Mouse (Mus musculus) 3134 (cell line): ENCODE results near the gene Samd5.

Source experiments
- DNase-seq: peaks from one replicate; pipeline ENCODE4 v3.0.0-alpha.2; 2011; ENCODE audit warnings: low spot score; ENCODE audit not compliant: insufficient read length; ENCODE audit errors: extremely low read depth

The Samd5 gene

DNA sequence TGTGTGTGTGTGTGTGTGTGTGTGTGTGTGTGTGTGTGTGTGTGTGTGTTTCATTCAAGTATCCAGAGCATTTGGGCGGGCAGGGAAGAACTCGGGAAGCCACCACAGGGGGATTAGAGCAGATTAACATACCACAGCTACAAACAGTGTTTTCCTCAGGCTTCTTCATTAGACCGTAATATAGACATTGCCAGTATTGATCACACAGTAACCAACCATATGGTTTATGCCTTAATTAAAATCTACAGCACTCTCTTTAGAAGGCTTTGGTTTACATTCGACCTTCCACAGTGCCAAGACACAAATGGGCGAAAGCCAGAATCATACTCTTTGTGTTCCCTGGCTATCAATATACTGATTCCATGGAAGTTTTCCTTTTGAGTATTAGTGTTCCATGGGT lies 22.1 kb downstream of the Samd5 start:
- DNase-seq = no peak

DNA sequence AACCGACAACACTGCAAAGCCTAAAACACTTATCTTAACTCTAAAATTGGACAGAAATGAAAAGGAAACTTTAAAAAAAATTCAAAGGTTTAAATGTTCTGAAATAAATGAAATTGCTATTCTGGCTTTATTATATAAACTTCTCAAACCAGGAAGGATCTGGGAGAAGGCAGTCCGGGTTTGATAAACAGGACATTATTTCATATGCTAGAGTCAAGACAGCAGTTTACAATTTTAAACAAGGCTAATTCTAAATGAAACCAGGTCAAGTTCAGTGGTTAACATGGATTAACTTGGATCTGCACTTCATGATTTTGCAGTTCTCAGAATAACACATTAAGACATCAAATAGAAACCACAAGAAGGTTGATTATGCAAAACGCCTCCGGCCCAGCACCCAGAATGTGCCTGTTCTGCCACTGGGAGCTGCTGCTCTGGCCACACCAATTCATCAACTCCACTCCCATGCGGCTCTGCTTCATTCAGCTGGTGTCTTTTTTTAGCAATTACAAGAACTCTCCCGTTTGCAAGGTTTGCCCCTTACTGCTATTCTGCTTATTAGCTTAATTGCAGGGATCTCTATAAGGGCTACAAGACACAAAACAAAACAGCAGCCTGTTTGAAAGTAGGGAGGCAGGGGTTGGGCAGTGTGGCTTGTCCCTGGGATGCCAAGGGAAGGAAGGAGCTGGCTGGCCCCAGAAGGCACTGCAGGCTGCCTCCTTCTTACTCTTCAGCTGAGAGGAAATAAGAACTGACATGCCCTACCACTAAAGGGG lies 24.8 kb downstream of the Samd5 start:
- no peak for DNase-seq

DNA sequence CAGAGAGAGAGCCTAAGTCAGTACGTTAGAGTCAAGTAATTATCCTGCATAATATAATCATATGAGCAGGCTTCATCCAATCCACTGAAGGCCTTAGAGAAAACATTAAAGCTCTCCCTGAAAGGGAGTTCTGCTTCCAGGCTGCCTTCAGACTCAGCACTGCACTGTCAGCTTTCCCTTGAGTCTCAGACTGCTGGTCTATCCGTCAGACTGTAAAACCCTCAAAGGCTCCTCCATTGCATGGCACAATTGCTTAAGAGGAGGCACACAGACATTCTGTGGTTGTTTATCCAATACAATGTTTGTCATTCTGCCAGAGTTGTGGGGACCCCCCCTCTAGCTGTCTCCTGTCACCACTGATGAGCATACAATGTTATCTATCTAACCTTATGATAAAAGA lies 26.5 kb downstream of the Samd5 start:
- no peak for DNase-seq

DNA sequence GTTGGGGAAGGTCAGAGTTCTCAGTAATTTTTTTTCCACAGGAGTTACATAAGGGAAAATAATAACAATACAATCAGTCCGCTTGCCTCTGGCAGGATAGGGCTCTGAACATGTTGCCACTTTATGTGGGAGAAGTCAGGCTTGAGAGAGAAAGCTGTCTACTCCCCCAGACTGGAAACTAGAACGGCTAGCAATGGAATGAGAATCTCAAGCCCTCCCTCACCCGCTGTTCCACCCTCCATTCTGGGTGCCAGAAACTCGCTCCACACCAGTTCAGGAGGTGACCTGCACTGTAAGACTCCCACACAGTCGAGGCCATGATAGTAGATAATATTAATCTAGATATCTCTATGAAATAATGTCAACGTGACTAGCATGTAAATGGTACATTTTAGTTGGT lies 27.3 kb downstream of the Samd5 start:
- no peak for DNase-seq

DNA sequence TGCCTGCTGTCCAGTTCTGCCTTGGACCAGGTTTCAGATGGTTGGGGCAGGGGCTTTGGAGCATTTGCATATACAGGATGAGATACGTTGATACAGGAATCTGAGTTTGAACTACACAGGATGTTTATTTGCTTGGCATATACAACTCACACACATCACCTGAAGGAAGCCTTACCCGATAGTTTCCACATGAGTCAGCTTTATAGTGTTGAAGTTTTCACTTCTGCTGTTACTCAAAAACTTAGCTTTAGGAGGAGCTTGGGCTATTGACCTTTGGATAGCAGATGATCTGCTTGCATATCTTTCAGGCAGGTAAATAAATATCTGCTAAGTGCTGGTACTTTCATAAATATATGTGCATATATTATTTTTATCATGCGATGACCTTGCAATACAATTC lies 28.6 kb downstream of the Samd5 start:
- no peak for DNase-seq

- no peak for DNase-seq
Observed at GRCm38 (mm10) chr10:9643531-9643930, 31.5 kb downstream of the Samd5 start.

DNA sequence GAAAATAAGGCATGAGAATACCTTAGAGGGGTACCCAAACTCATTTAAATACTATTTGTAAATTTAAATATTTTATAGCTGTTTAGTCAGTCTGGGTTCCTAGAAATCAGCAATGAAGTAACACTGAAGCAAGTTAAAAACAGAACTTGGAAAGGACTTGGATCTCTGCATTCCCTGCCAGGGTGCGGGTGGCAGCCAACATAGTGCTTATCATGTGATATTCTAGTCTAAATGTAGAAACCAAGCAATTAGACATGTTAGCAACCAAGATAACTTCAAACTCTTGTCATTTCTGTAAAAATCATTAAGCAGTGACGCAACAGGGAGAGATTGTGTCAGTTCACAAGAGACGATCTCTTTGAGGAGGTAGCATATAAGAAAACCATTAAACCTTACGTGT lies 32.9 kb downstream of the Samd5 start:
- DNase-seq = no peak

DNA sequence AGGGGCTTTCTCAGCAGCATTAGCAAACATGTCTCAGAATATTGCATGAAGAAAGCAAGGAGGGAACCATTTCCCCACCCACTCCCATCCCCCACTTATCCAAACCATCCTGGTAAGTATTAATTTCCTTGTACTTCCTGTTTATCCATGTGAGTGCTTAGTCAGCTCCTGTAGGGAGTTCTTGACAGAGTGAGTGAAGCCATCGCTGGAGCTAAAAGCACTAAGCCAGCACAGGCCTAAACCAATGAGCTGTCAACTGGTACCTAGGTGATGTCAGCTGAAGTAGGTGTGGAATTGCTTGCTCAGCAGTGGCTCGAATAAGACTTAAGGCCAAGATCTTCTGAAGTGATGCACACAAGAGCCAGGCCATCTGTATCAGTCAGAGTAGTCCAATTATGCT lies 34.3 kb downstream of the Samd5 start:
- no peak for DNase-seq

DNA sequence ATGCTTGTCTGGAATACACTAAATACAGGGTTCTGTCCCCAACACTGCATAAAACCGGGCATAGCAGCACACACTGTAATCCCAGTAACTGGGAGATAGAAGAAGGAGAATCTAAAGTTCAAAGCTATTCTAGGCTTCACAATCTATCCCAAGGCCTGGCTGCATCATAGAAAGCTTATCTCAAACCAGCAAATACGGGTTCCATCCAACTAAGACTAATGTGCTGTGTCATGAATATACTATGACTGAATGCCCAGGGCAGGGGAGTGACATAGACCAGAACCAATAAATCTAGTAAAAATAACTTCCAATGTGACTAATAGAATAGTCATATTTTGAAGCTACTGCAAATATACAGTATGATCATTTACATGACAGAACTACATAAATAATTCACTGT lies 35.0 kb downstream of the Samd5 start:
- no peak for DNase-seq

GRCm38 (mm10) chr10:9625356-9625755 lies 49.7 kb downstream of the Samd5 start:
- DNase-seq = no peak

- no peak for DNase-seq
Observed at GRCm38 (mm10) chr10:9621926-9622688, 52.9 kb downstream of the Samd5 start.

- no peak for DNase-seq
Observed at GRCm38 (mm10) chr10:9621055-9621454, 54.0 kb downstream of the Samd5 start.

GRCm38 (mm10) chr10:9615009-9615408 lies 60.0 kb downstream of the Samd5 start:
- DNase-seq = no peak

DNA sequence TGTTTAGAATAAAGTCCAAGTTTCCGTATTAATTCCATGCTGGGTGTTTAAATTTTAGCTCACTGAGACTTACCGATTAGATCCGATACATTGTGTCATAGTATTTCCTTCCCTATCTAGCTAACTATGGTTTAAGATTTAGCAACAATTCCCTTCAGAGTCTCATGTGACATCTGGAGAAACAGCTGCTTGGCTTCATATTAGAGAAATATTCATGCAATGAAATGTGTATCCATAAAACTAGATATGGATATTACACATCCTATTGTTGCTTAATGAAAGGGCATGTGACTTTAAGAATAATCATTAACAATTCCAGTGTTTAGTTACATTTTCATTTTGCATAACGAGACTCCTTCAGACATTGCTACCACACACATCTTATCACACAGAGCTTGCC lies 66.2 kb downstream of the Samd5 start:
- DNase-seq = no peak

DNA sequence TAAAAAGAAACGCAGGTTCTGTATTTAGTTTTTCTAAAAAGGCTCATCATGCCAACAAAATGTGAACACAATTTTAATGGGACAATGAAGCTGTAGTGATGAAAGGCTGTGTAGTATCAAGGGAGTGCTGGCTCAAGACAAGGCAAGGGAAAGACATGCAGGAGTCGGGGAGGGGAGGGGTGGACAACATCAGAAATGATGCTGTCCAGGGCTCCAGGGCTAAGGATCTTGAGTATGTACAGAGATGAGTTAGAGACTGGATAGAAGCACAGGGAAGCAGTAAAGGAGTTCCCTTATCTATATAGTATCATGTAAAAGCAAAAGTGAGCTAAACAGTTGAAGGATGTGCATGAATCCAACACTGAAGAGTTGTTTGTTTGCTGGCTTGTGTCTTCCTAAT lies 67.9 kb downstream of the Samd5 start:
- no peak for DNase-seq

- DNase-seq = no peak
Observed at GRCm38 (mm10) chr10:9605635-9606034, 69.4 kb downstream of the Samd5 start.

- DNase-seq = no peak
Observed at GRCm38 (mm10) chr10:9603290-9603689, 71.7 kb downstream of the Samd5 start.

DNA sequence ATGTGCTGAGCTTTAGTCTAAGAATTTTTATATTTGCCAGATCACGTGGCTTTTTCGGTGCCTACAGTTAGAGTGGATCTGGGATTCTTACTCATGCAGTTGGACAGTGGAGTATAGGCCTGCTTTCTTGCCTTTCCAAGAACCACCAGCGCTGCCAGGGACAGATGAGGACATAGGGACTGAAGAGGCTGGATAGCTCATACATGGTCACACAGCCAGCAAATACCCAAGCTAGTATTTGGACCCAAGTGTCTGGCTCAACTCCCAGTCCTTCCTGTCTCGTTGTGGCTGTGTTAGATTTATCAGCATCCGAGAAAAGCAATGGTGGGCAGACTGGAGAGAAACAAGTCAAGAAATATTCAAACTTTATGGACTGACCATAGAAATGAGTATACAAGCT lies 72.2 kb downstream of the Samd5 start:
- peak; percentile 1 for DNase-seq

DNA sequence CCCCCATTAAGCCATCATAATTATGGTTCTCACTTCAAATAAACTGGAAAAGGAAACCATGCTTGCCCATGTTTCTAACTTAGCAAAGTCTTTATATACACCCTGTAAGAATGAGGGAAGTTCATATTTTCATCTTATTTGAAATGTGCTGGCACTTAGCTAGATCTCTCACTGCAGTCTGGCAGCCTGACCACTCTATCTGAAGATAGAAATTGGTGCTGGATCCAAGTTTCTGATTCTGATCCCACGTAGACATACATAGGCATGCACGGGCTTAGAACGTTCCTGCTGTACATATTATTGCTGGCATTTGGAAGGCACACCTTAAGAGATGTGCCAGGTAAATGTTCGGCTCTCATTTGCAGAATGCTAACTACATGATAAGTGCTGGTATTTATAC lies 72.6 kb downstream of the Samd5 start:
- DNase-seq = no peak

DNA sequence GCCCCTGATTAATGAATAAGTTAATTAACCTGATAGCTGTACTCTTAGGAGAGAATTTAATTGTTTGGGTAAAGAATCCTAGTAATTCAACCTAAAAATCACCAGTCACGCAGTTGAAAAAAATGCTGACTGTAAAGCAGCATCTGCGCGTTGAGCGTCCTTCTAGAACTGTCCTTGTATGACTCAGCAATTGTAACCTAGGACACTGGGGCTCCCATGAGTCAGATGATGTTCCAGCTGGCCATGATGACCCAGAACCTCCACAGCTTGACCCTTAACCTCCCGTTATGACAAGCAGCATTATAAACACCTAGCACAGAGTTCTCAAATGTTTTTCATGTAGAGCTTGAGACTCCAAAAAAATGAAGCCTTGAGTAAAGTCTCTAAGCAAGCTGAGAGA lies 78.8 kb downstream of the Samd5 start:
- DNase-seq = no peak

DNA sequence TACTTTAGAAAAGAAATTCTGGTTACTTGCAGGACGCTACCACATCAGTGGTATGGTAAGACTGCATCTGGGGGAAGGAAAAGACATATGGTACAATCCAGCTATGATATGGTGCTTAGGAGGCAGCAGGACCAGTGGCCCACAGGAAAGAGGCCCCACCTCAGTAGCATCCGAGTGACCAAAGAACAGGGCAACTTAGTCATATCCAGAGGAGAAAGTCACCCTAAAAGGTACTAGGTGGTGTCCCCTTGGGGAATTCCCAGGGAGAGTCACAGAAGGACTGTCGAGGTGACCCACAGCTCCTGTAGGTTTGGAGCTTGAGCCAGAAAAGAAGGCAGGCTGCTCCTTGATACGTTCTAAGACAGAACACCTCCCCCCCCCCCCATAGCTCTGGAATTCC lies 80.3 kb downstream of the Samd5 start:
- no peak for DNase-seq

DNA sequence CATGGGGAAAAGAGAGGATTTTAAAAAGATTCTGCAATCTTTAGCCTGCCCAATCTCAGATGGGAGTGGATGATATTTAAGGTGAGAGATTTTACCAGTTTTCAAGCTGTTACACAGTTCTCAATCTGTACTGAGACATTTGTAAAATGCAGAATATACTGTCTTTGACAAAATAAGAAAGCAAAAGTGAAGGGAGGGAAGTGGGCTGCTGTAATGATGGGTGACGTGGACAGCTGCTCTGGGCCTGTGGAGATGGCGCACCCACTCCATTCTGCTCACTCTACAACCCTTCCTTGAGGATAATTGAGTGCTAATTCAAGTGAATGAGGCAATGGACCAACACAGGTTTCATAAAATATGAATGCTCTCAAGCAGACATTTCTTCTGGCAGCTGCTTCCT lies 84.4 kb downstream of the Samd5 start:
- no peak for DNase-seq
